Mouse (Mus musculus) ES-E14 (cell line): ENCODE results near the gene Gstt4. TPM values are rescaled to one million over a fixed set of nuclear protein-coding genes. Genes with fewer than 3 reads are reported as not detected.

ENCODE experiments used
- DNase-seq: peaks from one replicate; pipeline ENCODE4 v3.0.0-alpha.2; 2013; ENCODE audit warnings: low read depth, low spot score
- H3K27ac ChIP-seq: 2 replicates; pipeline ENCODE4 v1.5.1; 2012; ENCODE audit warnings: low read depth, mild to moderate bottlenecking, low read length, moderate library complexity, mixed read lengths; ENCODE audit not compliant: poor library complexity, insufficient read depth, severe bottlenecking
- H3K36me3 ChIP-seq: 2 replicates; pipeline ENCODE4 v1.6.1; 2012; ENCODE audit warnings: mild to moderate bottlenecking, low read length, moderate library complexity, mixed read lengths; ENCODE audit not compliant: control insufficient read depth, poor library complexity, insufficient read depth, severe bottlenecking
- H3K4me1 ChIP-seq, 2 experiments: fragments of 150-350 bp in 1 of 2; sonication (generic) in 1 of 2; 2 replicates each; pipeline ENCODE4 v1.6.1; 2012; ENCODE audit warnings: low read length in 2 of 2, mild to moderate bottlenecking in 1 of 2, mixed read lengths in 1 of 2; ENCODE audit not compliant: control insufficient read depth in 2 of 2, insufficient read depth in 2 of 2, poor library complexity in 1 of 2
- H3K4me3 ChIP-seq, 2 experiments: fragments of 150-350 bp in 1 of 2; sonication (generic) in 1 of 2; 2 replicates each; pipeline ENCODE4 v1.5.1; 2012; ENCODE audit warnings: low read length in 2 of 2, low read depth in 1 of 2, mild to moderate bottlenecking in 1 of 2, mixed read lengths in 1 of 2; ENCODE audit not compliant: insufficient read depth in 1 of 2, poor library complexity in 1 of 2, severe bottlenecking in 1 of 2
- H3K9ac ChIP-seq: 2 replicates; pipeline ENCODE4 v1.6.1; 2012; ENCODE audit warnings: low read depth, mild to moderate bottlenecking, low read length, mixed read lengths; ENCODE audit not compliant: poor library complexity, insufficient read depth, severe bottlenecking
- H3K9me3 ChIP-seq: fragments of 150-350 bp; sonication (generic); 2 replicates; pipeline ENCODE4 v1.6.1; 2012; ENCODE audit warnings: low read depth, mild to moderate bottlenecking, low read length; ENCODE audit not compliant: control insufficient read depth, insufficient read depth
- CHD2 ChIP-seq: IDR thresholded peaks from 2 replicates; pipeline ENCODE4 v1.6.1; 2014; ENCODE audit warnings: mild to moderate bottlenecking, low read depth, low read length, inconsistent platforms
- HCFC1 ChIP-seq: IDR thresholded peaks from 2 replicates; pipeline ENCODE4 v1.6.1; 2012; ENCODE audit warnings: low read length, inconsistent platforms, borderline replicate concordance; ENCODE audit not compliant: insufficient read depth
- MAFK ChIP-seq: IDR thresholded peaks from 2 replicates; pipeline ENCODE4 v1.6.1; 2014; ENCODE audit warnings: mild to moderate bottlenecking, low read depth, low read length, inconsistent platforms; ENCODE audit not compliant: insufficient read depth
- ZC3H11A ChIP-seq: IDR thresholded peaks from 2 replicates; pipeline ENCODE4 v1.6.1; 2012; ENCODE audit warnings: low read depth, mild to moderate bottlenecking, inconsistent platforms, low read length, borderline replicate concordance
- ZNF384 ChIP-seq: IDR thresholded peaks from 2 replicates; pipeline ENCODE4 v1.6.1; 2012; ENCODE audit warnings: low read depth, low read length, inconsistent platforms
- in situ Hi-C, 2 experiments: fragments of 600-800 bp; cut with MboI; formaldehyde crosslinking; loops; one replicate each; pipeline ENCODE4 v1.15.1; 2025; ENCODE audit warnings: low sequenced_read_pairs in 2 of 2, inconsistent platforms in 1 of 2; ENCODE audit not compliant: unreplicated experiment in 2 of 2
- total RNA-seq: library from RNA; depleted of rRNA; stranded (reverse); fragments of 300-350 nt; gene quantifications from 2 replicates; pipeline ENCODE4 v1.2.3, GENCODE M21; 2012

Gene Gstt4
- total RNA-seq, 1 experiment = not detected

DNA sequence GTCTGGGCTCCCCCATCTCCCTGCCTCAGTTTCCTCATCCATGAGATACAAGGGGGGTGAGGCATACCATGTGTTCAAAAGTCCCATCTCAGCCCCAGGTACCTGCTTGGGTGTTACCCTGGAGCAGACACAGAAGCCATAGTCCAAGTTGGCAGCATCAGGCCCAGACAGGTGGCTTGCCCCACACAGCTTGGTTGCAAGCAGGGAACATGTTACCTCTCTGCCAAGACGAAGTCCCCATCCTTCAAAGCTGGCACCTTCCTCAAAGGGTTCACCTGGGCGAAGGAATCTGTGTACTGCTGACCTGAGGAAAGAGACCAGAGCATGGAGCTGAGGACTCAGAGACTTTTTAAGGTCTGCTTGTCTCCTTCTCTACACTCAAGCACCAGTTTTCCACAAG, 44.5 kb downstream of the Gstt4 start:
- Histone ChIP-seq H3K27ac (no peak overlapping the region), H3K4me3 (no peak overlapping the region), H3K36me3 (no peaks in the 10 kb centered on the region), H3K4me1 (peaks cover 7 to 8% of the 10 kb centered on the region in 2 experiments; a peak in 3 of 4 replicates), H3K9ac (no peak overlapping the region), H3K9me3 (no peaks in the 10 kb centered on the region)
- in situ Hi-C loops = no loop called here
- TF ChIP-seq ZC3H11A (no peak), MAFK (no peak), HCFC1 (no peak), ZNF384 (no peak), CHD2 (no peak)
- no peak for DNase-seq

DNA sequence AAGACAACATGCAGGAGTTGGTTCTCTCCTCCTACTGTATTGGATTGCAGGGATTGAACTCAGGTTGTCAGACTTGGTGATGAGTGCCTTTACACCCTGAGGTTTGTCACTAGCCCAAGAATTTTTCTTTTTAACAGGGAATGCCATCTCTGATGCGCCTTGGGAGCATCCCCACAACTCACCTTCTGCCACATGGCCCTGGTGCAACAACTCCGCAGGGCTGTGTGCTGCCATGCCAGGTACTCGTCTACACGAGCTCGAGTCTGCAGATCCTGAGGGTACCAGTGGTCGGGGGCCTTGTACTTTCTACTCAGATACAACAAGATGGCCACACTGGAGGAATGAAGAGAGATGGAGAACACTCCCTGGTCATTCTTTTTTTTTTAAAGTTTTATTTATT, 45.8 kb downstream of the Gstt4 start:
- Histone ChIP-seq H3K4me1 (peaks cover 7 to 8% of the 10 kb centered on the region in 2 experiments; a peak in 3 of 4 replicates), H3K36me3 (no peaks in the 10 kb centered on the region), H3K9me3 (no peaks in the 10 kb centered on the region), H3K4me3 (no peak overlapping the region), H3K9ac (no peak overlapping the region), H3K27ac (no peak overlapping the region)
- no peak for DNase-seq
- TF ChIP-seq ZC3H11A (no peak), ZNF384 (no peak), HCFC1 (no peak), MAFK (no peak), CHD2 (no peak)
- in situ Hi-C loops = no loop called here

DNA sequence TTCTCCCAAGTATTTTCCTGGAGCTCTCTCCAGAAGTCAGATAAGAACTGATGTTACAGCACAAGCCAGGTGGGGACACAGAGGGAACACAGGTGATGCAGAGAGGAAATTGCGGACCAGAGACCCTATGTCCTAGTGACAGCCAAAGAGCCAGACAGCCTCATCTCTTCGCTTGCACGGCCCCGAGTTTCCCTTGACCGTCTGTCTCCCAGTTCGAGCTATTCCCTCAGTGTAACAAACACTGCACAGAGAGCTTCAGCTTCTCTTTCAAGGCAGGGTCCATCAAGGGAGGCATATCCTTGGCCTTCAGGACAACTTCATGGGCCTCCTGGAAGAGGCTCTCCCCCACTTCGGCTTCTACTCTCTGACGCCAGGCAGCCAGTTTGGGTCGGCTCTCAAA, 47.8 kb downstream of the Gstt4 start:
- Histone ChIP-seq H3K27ac (no peak overlapping the region), H3K4me3 (no peak overlapping the region), H3K9ac (no peak overlapping the region), H3K36me3 (peaks cover 2% of the 10 kb centered on the region; the same call in 1 of the 2 replicates), H3K4me1 (peaks cover 3 to 6% of the 10 kb centered on the region in 2 experiments; a peak in 3 of 4 replicates), H3K9me3 (no peaks in the 10 kb centered on the region)
- DNase-seq = no peak
- no peak for TF ChIP-seq ZNF384
- TF ChIP-seq CHD2 = no peak
- TF ChIP-seq MAFK = no peak
- in situ Hi-C loops = no loop called here

DNA sequence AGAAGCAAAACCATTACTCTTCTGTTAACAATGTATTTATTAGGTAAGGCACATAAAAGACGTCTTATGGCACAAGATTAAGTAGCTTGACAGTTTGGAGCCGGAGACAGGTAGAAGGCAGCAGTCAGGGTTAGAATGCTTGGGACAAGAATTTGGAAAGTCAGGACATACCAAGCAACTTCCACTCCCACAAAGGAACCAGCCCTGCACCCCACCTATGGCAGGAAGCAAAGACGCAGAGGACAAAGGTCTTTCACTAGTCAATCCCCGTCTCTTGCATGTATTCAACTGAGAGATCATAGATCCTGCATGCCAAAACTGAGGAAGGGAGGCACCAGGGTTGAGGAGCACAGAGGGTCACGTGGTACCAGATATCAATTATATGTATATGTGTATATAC, 48.2 kb downstream of the Gstt4 start:
- in situ Hi-C loops = no loop called here
- no peak for DNase-seq
- no peak overlapping the region for H3K4me3 ChIP-seq
- no peak overlapping the region for H3K27ac ChIP-seq
- no peak overlapping the region for H3K9ac ChIP-seq
- H3K9me3 ChIP-seq = no peaks in the 10 kb centered on the region
- TF ChIP-seq HCFC1 = no peak
- no peak for TF ChIP-seq ZC3H11A
- H3K36me3 ChIP-seq = peaks cover 2% of the 10 kb centered on the region; the same call in 1 of the 2 replicates
- H3K4me1 ChIP-seq = peaks cover 0 to 1% of the 10 kb centered on the region in 2 experiments; a peak in 1 of 4 replicates
